Mouse (Mus musculus): Measurements from ENCODE around the gene Adamtsl2.

The Adamtsl2 gene

GRCm38 (mm10) chr2:27118452-27118851, 39.3 kb downstream of the Adamtsl2 start:
- no peak for DNase-seq (ENCODE audit: low read depth, low spot score)

DNA sequence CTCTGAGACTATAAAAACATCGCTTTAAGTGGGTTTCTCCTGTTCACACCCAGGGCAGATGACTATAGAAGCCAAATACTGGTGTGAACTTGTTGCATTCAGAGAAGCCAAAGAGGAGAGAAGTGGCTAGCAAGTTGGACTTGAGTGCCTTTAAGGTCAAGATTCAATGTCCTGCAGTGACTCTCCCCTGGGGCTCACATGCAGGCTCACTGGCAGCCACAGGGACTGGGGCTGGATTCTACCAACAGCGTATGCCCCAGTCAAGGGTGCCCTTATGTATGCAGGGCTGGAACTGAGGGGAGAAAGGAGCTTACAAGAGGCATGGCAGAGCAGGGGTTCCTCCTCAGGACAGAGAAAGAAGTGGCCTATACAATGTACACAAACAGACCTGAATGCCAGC, 40.6 kb downstream of the Adamtsl2 start:
- DNase-seq (ENCODE audit: low read depth, low spot score) = no peak

GRCm38 (mm10) chr2:27120241-27120641, 41.1 kb downstream of the Adamtsl2 start:
- DNase-seq (ENCODE audit: low read depth, low spot score) = no peak

DNA sequence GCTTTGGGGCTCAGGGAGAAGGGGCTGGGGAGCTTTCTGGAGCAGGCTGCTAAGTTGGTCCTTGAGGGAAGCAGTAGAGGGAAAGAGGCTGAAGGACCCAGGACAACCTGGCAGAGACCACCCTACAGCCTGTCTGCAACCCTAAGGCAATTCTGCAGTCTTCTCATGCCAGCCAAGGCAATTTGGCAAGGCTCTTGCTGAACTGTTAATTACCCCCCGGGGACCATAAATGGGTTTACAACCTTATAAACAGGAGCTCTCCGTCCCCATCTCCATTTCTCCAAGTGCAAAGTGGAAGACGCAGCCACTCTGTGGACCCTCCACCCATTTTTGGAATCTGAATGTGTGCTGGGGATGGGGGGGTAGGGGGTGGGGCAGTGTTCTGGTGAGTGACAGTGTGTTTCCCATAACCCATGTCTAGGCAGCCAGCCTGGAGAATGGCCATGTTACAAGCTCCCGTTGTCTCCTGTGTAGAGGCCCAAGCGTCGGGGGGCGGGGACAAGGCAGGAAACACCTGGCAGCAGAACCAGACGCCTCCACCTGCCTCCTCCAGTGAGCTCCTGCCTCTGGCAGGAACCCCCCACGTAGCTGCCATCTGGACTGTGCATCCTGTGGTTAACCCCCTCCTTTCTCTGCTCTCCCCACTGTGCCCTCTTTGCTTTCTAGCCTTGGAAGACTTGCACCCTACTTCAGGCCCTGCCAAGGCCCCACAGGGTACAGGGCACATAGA, 42.6 kb downstream of the Adamtsl2 start:
- DNase-seq (ENCODE audit: low read depth, low spot score) = no peak

GRCm38 (mm10) chr2:27122578-27122977, 43.4 kb downstream of the Adamtsl2 start:
- no peak for DNase-seq (ENCODE audit: low read depth, low spot score)

DNA sequence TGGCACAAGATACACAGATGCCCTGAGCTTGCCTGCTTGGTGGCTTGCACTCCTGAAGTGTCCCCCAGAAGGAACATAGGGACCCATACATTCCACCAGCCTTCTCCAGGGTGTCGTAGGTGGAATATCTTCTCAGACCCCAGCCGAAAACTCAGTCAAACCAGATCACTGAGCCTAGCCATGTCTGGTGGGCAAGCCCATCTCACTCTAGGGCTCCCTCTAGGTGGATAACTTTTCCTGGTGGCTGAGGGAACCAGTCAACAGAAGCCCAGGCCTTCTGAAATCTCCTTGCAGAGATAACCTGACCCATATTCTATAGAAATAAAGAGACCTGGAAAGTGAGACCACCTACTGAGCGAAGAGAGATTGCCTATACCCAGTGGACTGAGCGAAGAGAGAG, 43.9 kb downstream of the Adamtsl2 start:
- no peak for DNase-seq (ENCODE audit: low read depth, low spot score)

DNA sequence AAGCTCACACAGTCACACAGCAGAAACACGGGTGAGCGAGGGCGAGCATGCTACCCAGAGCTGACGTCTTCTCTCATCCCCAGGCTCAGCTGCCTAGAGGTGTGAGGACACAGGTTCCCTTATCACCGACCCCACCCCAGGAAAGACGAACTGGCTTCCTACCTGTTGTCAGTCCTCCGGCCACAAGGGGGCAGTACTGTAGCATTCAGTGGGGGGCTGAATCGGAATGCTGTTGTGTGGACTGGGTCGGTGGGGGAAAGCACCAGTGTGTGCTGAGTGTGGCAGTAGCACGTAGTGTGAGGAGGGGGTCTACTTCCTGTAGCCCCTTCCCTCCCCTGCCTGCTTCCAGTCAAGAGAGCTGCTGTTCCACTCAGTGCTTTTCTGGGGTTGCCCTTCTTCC, 46.8 kb downstream of the Adamtsl2 start:
- peak; percentile 75 for DNase-seq (ENCODE audit: low read depth, low spot score)

DNA sequence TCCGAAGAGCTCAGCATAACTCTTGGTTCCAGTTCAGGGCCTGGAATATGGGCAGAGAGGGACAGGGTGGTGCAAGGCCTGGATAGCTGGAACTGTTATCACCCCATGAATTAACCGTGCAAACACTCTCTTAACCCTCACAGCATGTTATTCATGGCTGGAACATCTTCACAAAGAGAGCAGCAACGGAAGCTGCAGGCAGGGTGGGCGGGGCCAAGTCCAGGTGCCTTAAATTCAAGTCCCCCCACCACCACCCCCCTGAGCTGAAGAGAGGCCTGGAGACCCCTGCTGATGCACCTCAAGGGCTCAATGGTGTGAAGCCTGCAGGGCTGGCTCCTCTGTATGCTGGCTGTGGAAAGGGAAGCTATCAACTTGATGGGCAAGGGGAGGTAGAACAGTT, 47.3 kb downstream of the Adamtsl2 start:
- DNase-seq (ENCODE audit: low read depth, low spot score) = peak; percentile 9

DNA sequence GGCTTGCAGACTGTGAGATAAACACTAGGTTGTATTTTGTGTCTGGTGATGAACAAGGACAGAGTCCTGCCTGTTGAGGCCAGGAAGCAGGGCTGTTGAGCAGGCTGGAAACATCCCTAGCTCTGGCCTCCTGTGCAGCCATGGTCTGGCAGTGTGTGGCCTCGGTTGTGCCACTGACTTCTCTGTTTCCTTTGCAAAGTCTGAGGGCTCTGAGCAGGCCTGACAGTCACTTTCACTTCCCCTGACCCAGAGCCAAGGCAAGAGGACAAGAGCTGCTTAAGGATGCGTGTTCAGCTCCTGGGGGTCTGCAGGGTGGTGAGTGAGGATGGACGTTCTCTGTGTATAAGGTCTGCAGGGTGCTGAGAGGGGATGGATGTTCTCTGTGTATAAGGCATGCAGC, 49.8 kb downstream of the Adamtsl2 start:
- no peak for DNase-seq (ENCODE audit: low read depth, low spot score)

DNA sequence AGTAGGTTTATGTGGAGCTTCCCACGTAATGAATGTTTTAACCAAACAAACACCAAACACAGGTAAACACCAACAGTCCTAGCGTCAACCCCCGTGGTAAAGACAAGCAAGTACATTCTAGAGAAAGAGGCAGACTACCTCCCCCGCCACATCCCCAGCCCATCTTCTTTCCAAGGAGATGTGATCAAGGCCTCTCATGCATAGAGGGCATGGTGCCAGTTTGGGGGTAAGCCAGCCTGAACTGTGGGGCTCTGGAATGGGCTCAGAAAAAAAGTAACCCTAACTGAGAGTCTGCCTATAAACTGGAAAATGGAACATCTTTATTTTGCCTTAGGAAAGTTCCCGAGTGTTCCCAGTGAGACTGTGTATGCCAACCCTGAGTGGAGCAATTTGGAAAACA, 56.8 kb downstream of the Adamtsl2 start:
- no peak for DNase-seq (ENCODE audit: low read depth, low spot score)

- no peak for DNase-seq (ENCODE audit: low read depth, low spot score)
These were observed 57.2 kb downstream of the Adamtsl2 start for GRCm38 (mm10) chr2:27136336-27136735.

GRCm38 (mm10) chr2:27136789-27137188, 57.6 kb downstream of the Adamtsl2 start:
- DNase-seq (ENCODE audit: low read depth, low spot score) = no peak

GRCm38 (mm10) chr2:27138356-27138755, 59.2 kb downstream of the Adamtsl2 start:
- DNase-seq (ENCODE audit: low read depth, low spot score) = no peak

DNA sequence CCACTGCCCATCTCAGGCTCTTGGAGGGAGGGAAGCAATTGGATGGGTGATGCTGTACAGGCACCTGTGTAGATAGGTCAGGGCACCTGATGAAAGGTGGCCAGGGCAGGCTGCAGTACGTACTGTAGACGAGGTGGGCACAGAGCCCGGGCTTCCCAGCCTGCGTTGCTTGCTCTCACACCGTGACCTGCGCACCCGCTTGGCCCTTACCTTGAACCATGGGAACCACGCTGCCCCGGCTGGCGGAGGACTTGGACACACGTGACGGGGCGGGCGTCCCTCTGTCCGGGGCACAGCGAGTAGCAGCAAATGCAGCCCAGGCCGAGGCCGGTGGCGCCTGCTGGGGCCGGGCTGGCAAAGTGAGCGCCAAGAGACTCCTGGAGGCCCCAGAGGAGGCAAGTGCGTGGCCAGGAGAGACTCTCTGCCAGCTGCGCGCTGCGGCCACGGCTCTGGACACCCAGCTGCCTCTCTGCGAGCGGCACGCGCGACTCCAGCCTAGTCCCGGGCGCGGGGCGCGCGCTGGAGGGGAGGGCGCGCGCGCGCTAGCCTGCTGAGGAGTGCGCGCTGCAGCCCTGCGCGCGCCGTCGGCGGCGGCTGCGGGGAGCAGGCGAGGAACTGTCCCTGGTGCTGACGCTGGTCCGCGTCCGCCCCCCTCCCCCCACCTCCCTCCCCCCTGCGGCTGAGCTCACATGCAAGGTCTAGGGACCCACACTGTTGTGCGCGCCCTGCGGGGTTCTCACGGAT, 62.9 kb downstream of the Adamtsl2 start, which contains the start of gene Fam163b:
Fam163b (minus strand) TSS at position 542 of the 744 bp plus-strand sequence.
- DNase-seq (ENCODE audit: low read depth, low spot score) = peak; percentile 76

- no peak for DNase-seq (ENCODE audit: low read depth, low spot score)
These were observed 65.8 kb downstream of the Adamtsl2 start for GRCm38 (mm10) chr2:27144957-27145356.

DNA sequence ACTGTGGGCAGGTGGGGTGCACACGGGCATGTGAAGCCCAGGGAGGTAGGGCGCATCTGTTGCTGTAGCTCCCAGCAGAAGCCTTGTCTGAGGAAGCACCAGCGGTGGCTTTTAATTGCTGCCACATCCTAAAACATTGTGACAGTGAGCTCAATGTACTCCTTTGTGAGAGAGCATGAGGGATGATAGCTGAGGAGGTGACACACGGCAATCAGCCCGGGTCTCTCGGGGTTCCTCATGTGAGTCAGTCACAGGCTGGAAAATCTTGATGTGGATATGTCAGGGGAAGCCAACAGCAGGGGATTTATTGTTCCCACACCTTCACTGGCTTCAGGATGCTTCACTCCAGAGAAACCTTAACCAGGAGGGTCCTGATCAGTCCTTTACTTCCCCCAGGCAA, 67.7 kb downstream of the Adamtsl2 start:
- DNase-seq (ENCODE audit: low read depth, low spot score) = no peak

DNA sequence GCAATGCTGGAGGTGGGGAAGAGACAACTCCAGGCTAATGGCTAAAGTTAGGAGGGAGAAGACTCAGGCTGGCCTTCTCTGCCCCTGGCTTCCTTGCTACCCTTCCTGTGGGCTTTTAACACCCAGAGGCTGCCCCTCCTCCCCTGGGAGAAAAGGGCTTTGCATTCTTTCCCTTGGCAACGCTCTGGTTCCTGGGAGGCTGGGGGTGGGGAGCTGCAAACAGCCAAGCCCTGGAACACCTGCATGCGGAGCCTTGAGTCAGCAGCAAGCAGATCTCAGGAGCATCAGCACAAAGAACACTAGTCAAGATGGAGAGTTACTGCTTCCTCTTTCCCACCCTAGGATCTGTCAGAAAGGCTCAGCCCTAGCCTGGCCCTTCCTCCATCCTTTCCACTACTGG, 70.3 kb downstream of the Adamtsl2 start:
- no peak for DNase-seq (ENCODE audit: low read depth, low spot score)

- no peak for DNase-seq (ENCODE audit: low read depth, low spot score)
These were observed 75.4 kb downstream of the Adamtsl2 start for GRCm38 (mm10) chr2:27154466-27155185.

DNA sequence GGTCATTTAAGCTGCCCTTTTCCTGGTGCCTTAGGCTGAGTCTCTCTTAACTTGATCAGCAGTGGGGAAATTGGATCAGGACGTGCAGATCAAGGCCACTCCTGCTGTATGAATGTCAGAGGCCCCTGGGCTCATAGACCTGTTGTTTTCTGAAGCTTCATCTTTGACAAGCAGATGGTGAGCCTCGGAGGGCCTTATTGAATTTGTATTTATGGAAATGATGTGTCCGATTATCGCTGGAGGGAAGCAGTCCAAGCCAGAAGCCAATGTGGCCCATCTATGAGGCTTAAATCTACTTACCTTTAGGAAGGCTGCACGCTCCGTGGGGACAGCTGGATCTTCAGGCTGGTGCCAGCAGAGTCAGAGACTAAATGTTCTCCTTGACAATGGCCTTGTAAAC, 77.4 kb downstream of the Adamtsl2 start:
- no peak for DNase-seq (ENCODE audit: low read depth, low spot score)
